Mouse (Mus musculus): ENCODE data around the gene Zfp639.

Gene Zfp639

GRCm38 (mm10) chr3:32505841-32506240 is 4.2 kb upstream of the Zfp639 start:
- DNase-seq (ENCODE audit: low spot score), result no peak

- DNase-seq (ENCODE audit: low spot score), result no peak
Observed at GRCm38 (mm10) chr3:32506366-32507225, 3.5 kb upstream of the Zfp639 start.

- DNase-seq (ENCODE audit: low spot score), result peak; percentile 86
Observed at GRCm38 (mm10) chr3:32508666-32509324, 1.3 kb upstream of the Zfp639 start.

GRCm38 (mm10) chr3:32510375-32511190 is 524 bp downstream of the Zfp639 start:
- peak; percentile 97 for DNase-seq (ENCODE audit: low spot score)

- DNase-seq (ENCODE audit: low spot score), result peak; percentile 52
Observed at GRCm38 (mm10) chr3:32511191-32511550, 1.1 kb downstream of the Zfp639 start.

- DNase-seq (ENCODE audit: low spot score), result no peak
Observed at GRCm38 (mm10) chr3:32512686-32513284, 2.7 kb downstream of the Zfp639 start.

GRCm38 (mm10) chr3:32513528-32513927 is 3.5 kb downstream of the Zfp639 start:
- no peak for DNase-seq (ENCODE audit: low spot score)

- DNase-seq (ENCODE audit: low spot score), result no peak
Observed at GRCm38 (mm10) chr3:32527181-32527580, 17.1 kb downstream of the Zfp639 start.

GRCm38 (mm10) chr3:32529303-32529898 is 19.3 kb downstream of the Zfp639 start, which contains the start of gene Mfn1:
Mfn1 (plus strand) TSS chr3:32529465.
- DNase-seq (ENCODE audit: low spot score), result peak; percentile 96

- DNase-seq (ENCODE audit: low spot score), result no peak
Observed at GRCm38 (mm10) chr3:32530041-32530440, 20.0 kb downstream of the Zfp639 start.

- no peak for DNase-seq (ENCODE audit: low spot score)
Observed at GRCm38 (mm10) chr3:32535692-32536091, 25.6 kb downstream of the Zfp639 start.

- no peak for DNase-seq (ENCODE audit: low spot score)
Observed at GRCm38 (mm10) chr3:32537556-32537955, 27.5 kb downstream of the Zfp639 start.

GRCm38 (mm10) chr3:32538091-32538490 is 28.0 kb downstream of the Zfp639 start:
- DNase-seq (ENCODE audit: low spot score), result no peak

GRCm38 (mm10) chr3:32553061-32553460 is 43.0 kb downstream of the Zfp639 start:
- no peak for DNase-seq (ENCODE audit: low spot score)

- no peak for DNase-seq (ENCODE audit: low spot score)
Observed at GRCm38 (mm10) chr3:32563401-32563800, 53.3 kb downstream of the Zfp639 start.
